Mouse (Mus musculus) G1E (cell line): ENCODE results near the gene Olfr557.

Experiments
- CTCF ChIP-seq: IDR thresholded peaks from 2 replicates; pipeline ENCODE4 v1.5.1; 2012; ENCODE audit warnings: low read depth, low read length, inconsistent platforms, mixed read lengths
- GATA1 ChIP-seq: IDR thresholded peaks from 2 replicates; pipeline ENCODE4 v1.6.1; 2012; ENCODE audit warnings: borderline replicate concordance, low read length, inconsistent platforms, mixed read lengths

DNA sequence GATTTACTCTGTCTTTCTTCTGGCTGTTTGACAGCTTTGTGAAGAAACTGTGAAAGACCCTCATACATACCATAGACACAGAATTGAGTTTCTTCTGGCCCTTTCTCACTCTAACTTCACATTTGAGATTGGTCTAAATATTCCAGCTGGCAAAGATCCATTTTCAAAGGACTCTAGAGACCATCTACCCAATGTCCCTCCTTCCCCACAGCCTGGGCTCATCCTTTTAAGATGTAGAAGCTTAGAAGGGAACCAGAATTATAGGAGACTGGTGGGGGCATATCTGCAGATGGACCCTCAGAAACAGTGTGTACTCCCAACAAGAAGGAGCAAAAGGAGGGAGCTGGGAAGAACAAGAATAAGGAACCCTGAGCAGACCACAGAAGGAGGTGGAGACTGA lies 6.2 kb downstream of the Olfr557 start, which contains the start of gene Olfr558:
- TF ChIP-seq CTCF = no peak
- TF ChIP-seq GATA1 = no peak
